Mouse (Mus musculus): ENCODE results near the gene Fas. TPM values are rescaled to one million over a fixed set of nuclear protein-coding genes. Genes with fewer than 3 reads are reported as not detected.

Fas gene
- polyA plus RNA-seq, 1 experiment from 2014 or later = 1.4 TPM

DNA sequence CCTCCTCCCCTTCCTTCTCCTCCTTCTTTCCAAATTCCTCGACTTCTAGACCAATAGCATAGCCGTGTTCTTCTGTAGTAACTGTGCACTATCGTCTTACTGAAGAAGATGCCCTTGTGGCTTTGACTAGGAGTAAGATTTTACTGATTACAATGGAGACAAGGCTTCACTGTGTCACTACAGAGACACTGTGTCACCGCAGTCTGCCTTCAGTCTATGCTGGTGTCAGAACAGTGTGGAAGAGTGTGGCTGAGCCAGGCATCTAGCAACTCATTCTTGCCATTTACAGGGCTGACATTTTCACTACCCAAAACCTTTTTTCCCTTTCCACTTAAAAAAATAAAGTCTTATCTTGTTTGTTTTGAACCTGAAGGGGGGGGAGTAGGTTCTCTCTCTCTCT, 8.8 kb downstream of the Fas start:
- no peak overlapping the region for H3K27ac ChIP-seq
- no peak for ATAC-seq (ENCODE audit: insufficient number of reproducible peaks, insufficient read depth, low FRiP score, low TSS enrichment, low read depth)
- 80% methylated on average over 4 of the region's 4 CpGs for WGBS

DNA sequence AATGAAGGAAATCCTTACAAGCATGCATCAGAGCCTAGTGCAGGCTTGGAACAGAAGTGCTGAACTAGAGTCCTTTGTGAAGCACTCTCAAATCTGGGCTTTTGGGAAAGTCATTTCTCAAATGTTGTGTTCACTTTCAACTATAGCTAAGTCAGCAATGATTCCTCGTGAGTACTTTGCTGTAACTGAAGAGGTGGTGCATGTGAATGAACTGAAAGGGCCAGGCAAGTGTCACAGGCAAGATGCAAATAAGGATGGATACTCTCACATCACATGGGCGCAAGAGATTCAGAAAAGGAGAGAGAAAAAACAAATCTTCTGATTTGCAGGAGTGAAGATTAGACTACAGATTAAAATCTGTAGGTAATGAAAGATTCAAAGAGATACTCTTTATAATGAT, 10.0 kb downstream of the Fas start:
- WGBS = 86% methylated on average over 2 of the region's 2 CpGs
- ATAC-seq (ENCODE audit: insufficient number of reproducible peaks, insufficient read depth, low FRiP score, low TSS enrichment, low read depth) = no peak
- H3K27me3 ChIP-seq = no peaks in the 10 kb centered on the region

More for the DNA sequence above, 8.8 kb downstream of the Fas start:
- no peaks in the 10 kb centered on the region for H3K27me3 ChIP-seq
- no peak overlapping the region for H3K4me3 ChIP-seq (replicated peaks)
- no peak overlapping the region for H3K4me2 ChIP-seq
- no peaks in the 10 kb centered on the region for H3K9me3 ChIP-seq
- H3K9ac ChIP-seq (replicated peaks) = no peak overlapping the region
- no peaks in the 10 kb centered on the region for H3K4me1 ChIP-seq (replicated peaks)
- no peaks in the 10 kb centered on the region for H3K36me3 ChIP-seq

DNA sequence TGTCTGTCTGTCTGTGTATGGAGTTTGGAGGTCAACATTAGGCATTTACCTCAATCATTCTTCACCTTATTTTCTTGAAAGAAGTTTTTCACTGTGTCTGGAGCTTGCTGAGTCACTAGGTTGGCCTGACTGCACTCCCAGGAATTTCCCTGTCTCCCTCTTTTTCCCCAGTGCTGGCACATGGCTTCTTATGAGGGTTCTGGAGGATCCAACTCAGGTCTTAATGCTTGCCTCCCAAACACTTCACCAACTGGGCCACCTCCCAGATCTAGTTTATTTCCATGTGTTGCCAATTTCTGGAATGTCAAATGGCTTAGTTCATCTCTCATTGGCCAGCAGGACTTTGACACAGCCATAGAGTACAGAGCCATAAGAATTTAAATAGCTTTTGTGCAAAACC, 14.5 kb downstream of the Fas start:
- H3K4me3 ChIP-seq (replicated peaks) = no peak overlapping the region
- no peaks in the 10 kb centered on the region for H3K9me3 ChIP-seq
- H3K36me3 ChIP-seq = no peaks in the 10 kb centered on the region
- no peak overlapping the region for H3K4me2 ChIP-seq
- no peaks in the 10 kb centered on the region for H3K4me1 ChIP-seq (replicated peaks)
- no peak overlapping the region for H3K9ac ChIP-seq (replicated peaks)
- no peak overlapping the region for H3K27ac ChIP-seq
- no peak for ATAC-seq (ENCODE audit: insufficient number of reproducible peaks, insufficient read depth, low FRiP score, low TSS enrichment, low read depth)
- H3K27me3 ChIP-seq = no peaks in the 10 kb centered on the region

More for the DNA sequence above, 10.0 kb downstream of the Fas start:
- H3K4me1 ChIP-seq (replicated peaks) = no peaks in the 10 kb centered on the region
- H3K27ac ChIP-seq = no peak overlapping the region
- H3K4me3 ChIP-seq (replicated peaks) = no peak overlapping the region
- H3K9ac ChIP-seq (replicated peaks) = no peak overlapping the region
- H3K4me2 ChIP-seq = no peak overlapping the region
- no peaks in the 10 kb centered on the region for H3K36me3 ChIP-seq
- no peaks in the 10 kb centered on the region for H3K9me3 ChIP-seq

DNA sequence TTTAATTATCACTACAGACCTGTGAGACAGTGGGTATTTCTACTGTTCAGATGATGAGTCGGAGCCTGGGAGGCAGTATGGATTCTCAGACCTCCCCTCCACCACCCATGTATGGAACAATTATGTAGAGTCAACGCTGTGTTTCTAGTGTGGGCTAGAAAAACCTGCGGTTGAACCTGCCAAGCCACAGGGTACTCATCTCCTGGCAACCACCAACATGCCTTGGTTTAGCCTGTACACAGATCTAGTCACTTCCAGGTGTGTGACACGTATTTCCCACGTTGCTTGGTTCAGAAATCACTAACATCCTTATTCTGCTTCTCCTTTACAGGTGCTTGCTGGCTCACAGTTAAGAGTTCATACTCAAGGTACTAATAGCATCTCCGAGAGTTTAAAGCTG, 16.3 kb downstream of the Fas start:
- Histone ChIP-seq H3K4me2 (no peak overlapping the region), H3K36me3 (no peaks in the 10 kb centered on the region), H3K27me3 (no peaks in the 10 kb centered on the region), H3K4me3 (replicated peaks) (no peak overlapping the region), H3K9me3 (no peaks in the 10 kb centered on the region), H3K27ac (no peak overlapping the region), H3K4me1 (replicated peaks) (no peaks in the 10 kb centered on the region), H3K9ac (replicated peaks) (no peak overlapping the region)
- WGBS = 83% methylated on average over 6 of the region's 6 CpGs
- no peak for ATAC-seq (ENCODE audit: insufficient number of reproducible peaks, insufficient read depth, low FRiP score, low TSS enrichment, low read depth)

DNA sequence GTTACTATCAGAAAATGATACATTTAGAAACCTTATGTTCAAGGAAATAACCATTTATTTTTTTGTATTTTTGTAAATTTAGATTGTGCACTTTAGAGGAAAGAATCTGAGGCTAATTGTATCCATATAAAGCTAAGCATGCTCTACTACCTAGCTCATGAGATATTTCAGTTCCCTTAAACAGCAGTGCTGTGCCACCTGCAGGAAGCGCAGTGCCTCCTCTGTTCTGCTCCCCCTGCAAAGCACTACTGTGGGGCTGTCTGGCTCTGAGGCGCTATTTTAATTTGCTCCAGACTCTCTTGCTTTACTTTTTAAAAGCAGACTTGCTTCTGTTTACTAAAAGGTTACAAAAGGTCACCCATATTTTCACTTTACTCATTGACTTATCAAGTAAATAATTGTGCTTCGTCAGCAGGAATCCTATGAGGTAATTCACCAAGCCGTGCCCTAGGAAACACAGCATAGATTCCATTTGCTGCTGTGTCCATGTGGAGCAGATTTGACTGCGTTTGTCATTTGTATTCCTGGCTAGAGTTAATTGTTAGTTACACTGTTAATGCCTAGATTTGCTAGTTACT, 21.8 kb downstream of the Fas start:
- H3K27me3 ChIP-seq = no peaks in the 10 kb centered on the region
- H3K9ac ChIP-seq (replicated peaks) = no peak overlapping the region
- no peaks in the 10 kb centered on the region for H3K4me1 ChIP-seq (replicated peaks)
- H3K4me2 ChIP-seq = no peak overlapping the region
- H3K9me3 ChIP-seq = no peaks in the 10 kb centered on the region
- ATAC-seq (ENCODE audit: insufficient number of reproducible peaks, insufficient read depth, low FRiP score, low TSS enrichment, low read depth) = no peak
- no peaks in the 10 kb centered on the region for H3K36me3 ChIP-seq
- WGBS = 41% methylated on average over 5 of the region's 5 CpGs
- H3K27ac ChIP-seq = no peak overlapping the region
- no peak overlapping the region for H3K4me3 ChIP-seq (replicated peaks)

DNA sequence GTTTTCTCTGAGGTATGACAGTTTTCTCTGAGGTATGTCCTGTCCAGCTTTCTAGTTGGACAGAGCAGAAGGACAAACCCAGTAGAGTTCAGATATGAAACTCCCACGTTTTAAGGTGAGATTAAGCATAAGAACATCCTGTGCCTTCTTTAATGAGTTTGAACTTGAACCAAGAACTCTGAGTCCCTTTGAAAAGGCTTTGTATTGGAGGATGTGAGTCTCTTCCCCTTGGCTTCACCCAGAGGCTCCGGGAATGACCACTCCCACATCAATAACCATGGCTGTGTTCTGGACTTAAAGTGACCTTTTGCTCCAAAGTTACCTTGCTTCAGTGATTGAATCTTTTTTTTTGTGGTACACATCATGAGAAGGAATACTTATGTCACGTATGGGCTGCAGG, 37.6 kb downstream of the Fas start:
- no peak overlapping the region for H3K27ac ChIP-seq
- no peak overlapping the region for H3K4me3 ChIP-seq (replicated peaks)
- H3K27me3 ChIP-seq = no peaks in the 10 kb centered on the region; the same call in 1 of the 2 replicates
- H3K4me2 ChIP-seq = no peak overlapping the region
- no peaks in the 10 kb centered on the region for H3K9me3 ChIP-seq
- no peaks in the 10 kb centered on the region for H3K4me1 ChIP-seq (replicated peaks)
- no peak overlapping the region for H3K9ac ChIP-seq (replicated peaks)
- WGBS = 58% methylated on average over 3 of the region's 3 CpGs
- ATAC-seq (ENCODE audit: insufficient number of reproducible peaks, insufficient read depth, low FRiP score, low TSS enrichment, low read depth) = no peak
- H3K36me3 ChIP-seq = no peaks in the 10 kb centered on the region

DNA sequence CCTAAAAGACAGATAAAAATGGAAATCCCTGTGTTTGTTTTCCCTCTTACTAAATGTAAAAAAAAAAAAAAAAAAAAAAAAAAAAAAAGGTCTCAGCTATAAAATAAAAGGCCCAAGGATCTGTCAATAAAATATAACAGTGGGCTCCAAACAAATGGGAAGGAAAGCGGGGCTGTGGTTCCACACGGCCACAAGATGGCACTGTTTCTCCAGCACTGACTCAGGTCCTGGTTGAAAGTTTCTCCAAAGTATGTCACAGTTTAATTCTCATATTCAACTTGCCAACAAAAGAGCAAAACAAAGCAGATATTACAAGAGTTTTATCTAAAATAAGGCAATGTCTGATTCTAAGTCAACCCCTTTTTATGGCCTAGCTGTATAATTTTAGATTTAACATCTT, 43.8 kb downstream of the Fas start:
- Histone ChIP-seq H3K27me3 (no peaks in the 10 kb centered on the region; the same call in 1 of the 2 replicates), H3K4me3 (replicated peaks) (no peak overlapping the region), H3K4me2 (no peak overlapping the region), H3K27ac (no peak overlapping the region), H3K4me1 (replicated peaks) (no peaks in the 10 kb centered on the region), H3K36me3 (no peaks in the 10 kb centered on the region), H3K9me3 (no peaks in the 10 kb centered on the region), H3K9ac (replicated peaks) (no peak overlapping the region)
- no peak for ATAC-seq (ENCODE audit: insufficient number of reproducible peaks, insufficient read depth, low FRiP score, low TSS enrichment, low read depth)
- WGBS = 4% methylated on average over 2 of the region's 2 CpGs

DNA sequence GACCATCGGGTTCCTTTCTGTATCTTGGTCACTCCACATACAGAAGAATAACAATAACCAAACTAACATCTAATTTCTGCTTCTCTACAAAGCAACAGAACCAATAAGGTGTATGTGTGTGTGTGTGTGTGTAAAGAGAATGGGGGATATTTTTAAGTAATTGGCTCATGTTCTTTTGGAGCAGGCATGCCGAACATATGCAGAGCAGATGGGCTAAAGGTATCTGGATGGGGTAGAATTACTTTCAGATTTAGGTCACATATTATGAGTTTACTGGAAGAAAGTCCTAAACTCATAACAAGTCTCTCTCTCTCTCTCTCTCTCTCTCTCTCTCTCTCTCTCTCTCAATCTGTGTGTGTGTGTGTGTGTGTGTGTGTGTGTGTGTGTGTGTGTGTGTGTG, 54.2 kb downstream of the Fas start:
- no peak overlapping the region for H3K9ac ChIP-seq (replicated peaks)
- no peak overlapping the region for H3K4me3 ChIP-seq (replicated peaks)
- no peak overlapping the region for H3K4me2 ChIP-seq
- no peaks in the 10 kb centered on the region for H3K36me3 ChIP-seq
- H3K27ac ChIP-seq = no peak overlapping the region
- no peaks in the 10 kb centered on the region for H3K9me3 ChIP-seq
- ATAC-seq (ENCODE audit: insufficient number of reproducible peaks, insufficient read depth, low FRiP score, low TSS enrichment, low read depth) = no peak
- WGBS = 47% methylated on average over 2 of the region's 2 CpGs
- H3K4me1 ChIP-seq (replicated peaks) = peaks cover 8% of the 10 kb centered on the region
- H3K27me3 ChIP-seq = no peaks in the 10 kb centered on the region

DNA sequence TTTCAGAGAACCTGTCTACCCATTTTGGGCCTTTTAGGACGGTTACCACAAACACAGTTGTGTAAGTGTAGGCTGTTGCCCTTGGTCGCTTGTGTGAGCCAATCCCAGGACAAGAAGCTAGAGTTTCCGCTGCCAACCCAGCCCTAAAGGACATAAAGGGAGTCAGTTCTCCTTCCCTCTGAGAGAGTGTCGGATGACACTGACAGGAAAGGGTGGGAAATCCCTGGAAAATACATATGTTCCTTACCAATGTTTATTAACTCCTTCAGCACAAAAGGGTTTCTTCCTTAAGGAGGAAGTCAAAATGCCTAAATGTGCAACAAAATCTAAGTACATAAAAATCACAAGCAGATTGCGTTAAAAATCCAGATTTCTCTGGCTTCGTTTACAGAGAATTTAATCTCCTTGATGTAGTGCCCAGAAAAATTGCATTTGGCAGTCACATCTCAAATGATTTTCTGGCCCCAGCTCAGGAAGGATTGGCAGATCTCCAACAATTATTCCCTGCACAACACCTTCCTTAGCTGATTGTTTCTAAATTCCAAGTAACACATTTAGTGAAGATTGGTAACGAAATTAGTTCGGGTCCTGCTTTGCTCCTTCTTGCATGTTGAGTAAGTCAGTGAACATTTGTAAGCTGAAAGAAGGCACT, 55.3 kb downstream of the Fas start:
- H3K27ac ChIP-seq = peak overlapping the region; percentile 72
- H3K4me1 ChIP-seq (replicated peaks) = peaks cover 8% of the 10 kb centered on the region
- no peak for ATAC-seq (ENCODE audit: insufficient number of reproducible peaks, insufficient read depth, low FRiP score, low TSS enrichment, low read depth)
- H3K36me3 ChIP-seq = no peaks in the 10 kb centered on the region
- 41% methylated on average over 8 of the region's 8 CpGs for WGBS
- no peaks in the 10 kb centered on the region for H3K27me3 ChIP-seq
- no peaks in the 10 kb centered on the region for H3K9me3 ChIP-seq
- no peak overlapping the region for H3K9ac ChIP-seq (replicated peaks)
- H3K4me3 ChIP-seq (replicated peaks) = no peak overlapping the region
- H3K4me2 ChIP-seq = no peak overlapping the region

DNA sequence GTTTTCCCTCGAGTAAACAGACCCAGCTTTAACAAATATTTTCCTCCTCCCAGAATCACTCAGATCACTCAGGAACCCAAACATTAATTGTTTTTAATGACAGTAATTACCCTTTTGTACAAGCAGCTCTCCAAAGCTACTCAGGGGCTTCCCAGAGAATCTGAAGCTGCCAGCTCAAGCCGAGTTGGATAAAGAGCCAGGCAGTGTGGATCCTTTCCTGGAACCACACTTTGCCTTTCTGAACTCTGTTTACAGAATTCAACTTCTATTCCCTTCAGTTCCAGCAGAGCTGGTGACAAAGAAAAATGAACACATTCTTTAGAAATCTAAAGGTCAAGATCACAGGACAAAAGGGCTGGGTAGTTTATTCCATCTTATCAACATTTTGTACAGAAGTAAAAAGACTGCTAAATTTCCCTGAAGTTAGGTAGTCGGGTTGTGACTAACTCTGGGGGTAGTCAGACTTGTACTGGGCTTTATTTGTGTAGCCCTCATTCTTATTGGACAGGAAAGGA, 62.9 kb downstream of the Fas start:
- Histone ChIP-seq H3K4me1 (replicated peaks) (no peaks in the 10 kb centered on the region), H3K9me3 (no peaks in the 10 kb centered on the region), H3K9ac (replicated peaks) (no peak overlapping the region), H3K4me3 (replicated peaks) (no peak overlapping the region), H3K27me3 (no peaks in the 10 kb centered on the region), H3K4me2 (no peak overlapping the region), H3K27ac (no peak overlapping the region), H3K36me3 (no peaks in the 10 kb centered on the region)
- 43% methylated on average over 3 of the region's 3 CpGs for WGBS
- no peak for ATAC-seq (ENCODE audit: insufficient number of reproducible peaks, insufficient read depth, low FRiP score, low TSS enrichment, low read depth)

DNA sequence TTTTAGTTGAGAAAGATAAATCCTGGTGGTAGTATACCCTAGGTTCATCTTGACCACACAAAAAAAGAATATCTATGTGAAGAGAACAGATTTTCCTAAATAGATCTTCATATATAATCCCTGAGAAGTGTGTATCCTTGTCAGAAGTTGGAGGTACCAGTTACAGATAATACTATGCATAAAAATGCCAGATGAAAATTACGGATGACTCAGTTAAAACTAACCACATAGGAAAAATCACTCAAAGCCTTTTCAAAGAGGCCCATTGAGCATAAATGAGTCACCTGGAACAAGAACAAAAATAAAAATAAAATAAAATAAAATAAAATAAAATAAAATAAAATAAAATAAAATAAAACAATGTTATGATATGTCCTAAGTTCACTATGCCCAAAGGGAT, 72.2 kb downstream of the Fas start:
- no peak for ATAC-seq (ENCODE audit: insufficient number of reproducible peaks, insufficient read depth, low FRiP score, low TSS enrichment, low read depth)
- H3K27ac ChIP-seq = no peak overlapping the region
- H3K9me3 ChIP-seq = peaks cover 6% of the 10 kb centered on the region
- no peak overlapping the region for H3K4me2 ChIP-seq
- 89% methylated on average over 1 of the region's 1 CpGs for WGBS
- no peak overlapping the region for H3K4me3 ChIP-seq (replicated peaks)
- H3K27me3 ChIP-seq = no peaks in the 10 kb centered on the region
- H3K9ac ChIP-seq (replicated peaks) = no peak overlapping the region
- H3K4me1 ChIP-seq (replicated peaks) = no peaks in the 10 kb centered on the region
- no peaks in the 10 kb centered on the region for H3K36me3 ChIP-seq

DNA sequence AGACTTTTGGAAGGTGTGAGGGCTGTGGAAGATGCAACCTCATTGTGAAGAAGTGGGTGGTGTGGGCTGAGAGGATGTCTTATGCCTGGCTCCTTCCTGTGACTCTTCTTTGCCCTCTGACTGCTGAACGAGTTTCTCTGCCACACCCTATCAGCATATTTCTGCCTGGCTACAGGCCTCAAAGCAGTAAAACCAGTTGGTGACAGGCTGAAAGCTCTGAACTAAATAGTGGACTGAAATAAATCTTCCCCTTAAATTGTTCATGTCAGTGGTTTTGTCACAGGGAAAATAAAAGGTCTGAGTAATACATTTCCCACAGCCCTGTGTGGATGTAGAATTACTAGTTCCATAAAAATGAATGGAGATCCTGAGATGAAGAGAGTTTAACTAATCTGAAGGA, 79.1 kb downstream of the Fas start:
- WGBS = 14% methylated on average over 1 of the region's 1 CpGs
- H3K4me2 ChIP-seq = no peak overlapping the region
- no peak for ATAC-seq (ENCODE audit: insufficient number of reproducible peaks, insufficient read depth, low FRiP score, low TSS enrichment, low read depth)

More for the DNA sequence above, 79.1 kb downstream of the Fas start:
- no peak overlapping the region for H3K9ac ChIP-seq (replicated peaks)
- no peaks in the 10 kb centered on the region for H3K9me3 ChIP-seq
- peaks cover 10% of the 10 kb centered on the region; the same call in 1 of the 2 replicates for H3K4me1 ChIP-seq (replicated peaks)
- no peaks in the 10 kb centered on the region for H3K27me3 ChIP-seq
- H3K4me3 ChIP-seq (replicated peaks) = no peak overlapping the region
- no peaks in the 10 kb centered on the region for H3K36me3 ChIP-seq
- H3K27ac ChIP-seq = 0 out of 2 replicates have a peak overlapping the region, but pooled peaks have one; percentile 19
